Mouse (Mus musculus) hindbrain, embryonic 13.5 days (tissue): ENCODE results near the gene Abhd10. TPM values are rescaled to one million over a fixed set of nuclear protein-coding genes. Genes with fewer than 3 reads are reported as not detected.

Source experiments
- ATAC-seq: fragments of 200-750 bp; cut with Nextera tagmentation; 2 replicates; pipeline ENCODE4 v1.8.0; 2017; ENCODE audit warnings: moderate TSS enrichment; ENCODE audit not compliant: low FRiP score
- H3K27ac ChIP-seq: fragments of 300-500 bp; sonication (generic); 2 replicates; pipeline ENCODE4 v1.5.1; 2015; ENCODE audit warnings: inconsistent platforms, mild to moderate bottlenecking, moderate library complexity
- H3K27me3 ChIP-seq: fragments of 300-500 bp; sonication (generic); 2 replicates; pipeline ENCODE4 v1.6.1; 2015; ENCODE audit warnings: mild to moderate bottlenecking, inconsistent platforms
- H3K36me3 ChIP-seq: fragments of 300-500 bp; sonication (generic); 2 replicates; pipeline ENCODE4 v1.6.1; 2015; ENCODE audit warnings: mild to moderate bottlenecking, inconsistent platforms
- H3K4me1 ChIP-seq: fragments of 300-500 bp; sonication (generic); replicated peaks from 2 replicates; pipeline ENCODE4 v1.6.1; 2015; ENCODE audit warnings: inconsistent platforms
- H3K4me2 ChIP-seq: fragments of 300-500 bp; sonication (generic); 2 replicates; pipeline ENCODE4 v1.6.1; 2015; ENCODE audit warnings: inconsistent platforms, mild to moderate bottlenecking, moderate library complexity
- H3K4me3 ChIP-seq: fragments of 300-500 bp; sonication (generic); 2 replicates; pipeline ENCODE4 v1.5.1; 2015; ENCODE audit warnings: mild to moderate bottlenecking, inconsistent platforms
- H3K9ac ChIP-seq: fragments of 300-500 bp; sonication (generic); 2 replicates; pipeline ENCODE4 v1.6.1; 2015; ENCODE audit warnings: mild to moderate bottlenecking, inconsistent platforms
- H3K9me3 ChIP-seq: fragments of 300-500 bp; sonication (generic); 2 replicates; pipeline ENCODE4 v1.6.1; 2016; ENCODE audit warnings: inconsistent platforms
- WGBS: fragments of 180-500 bp; shearing (Covaris S2); methylation state at CpG from one replicate; pipeline ENCODE4 v1.1.7; 2015; 5-methylcytosine and 5-hydroxymethylcytosine counted together
- polyA plus RNA-seq: library from polyadenylated mRNA; unstranded; fragments of >200 nt; fragmentation: Nextera tagmentation; extraction: Ambion mirVana; gene quantifications from 2 replicates; pipeline ENCODE4 v1.2.1, GENCODE M21; 2015

Gene Abhd10
- polyA plus RNA-seq, 1 experiment from 2014 or later: 41.2 TPM

- H3K4me3 ChIP-seq: peak overlapping the region; percentile 67
- peak; percentile 45 for ATAC-seq
- H3K27ac ChIP-seq: peak overlapping the region; percentile 98
- 26% methylated on average over 6 of the region's 6 CpGs for WGBS
- no peaks in the 10 kb centered on the region for H3K9me3 ChIP-seq
- H3K4me1 ChIP-seq: peaks cover 53% of the 10 kb centered on the region
- H3K4me2 ChIP-seq: peak overlapping the region; percentile 88
- H3K27me3 ChIP-seq: no peaks in the 10 kb centered on the region
- peaks cover 36% of the 10 kb centered on the region for H3K36me3 ChIP-seq
- peak overlapping the region; percentile 95 for H3K9ac ChIP-seq
Observed at GRCm38 (mm10) chr16:45723172-45723901, 19.4 kb downstream of the Abhd10 start.

- H3K27ac ChIP-seq: peak overlapping the region; percentile 98
- H3K27me3 ChIP-seq: no peaks in the 10 kb centered on the region
- H3K4me3 ChIP-seq: peak overlapping the region; percentile 67
- H3K9me3 ChIP-seq: no peaks in the 10 kb centered on the region
- 41% methylated on average over 3 of the region's 3 CpGs for WGBS
- peak overlapping the region; percentile 95 for H3K9ac ChIP-seq
- H3K4me1 ChIP-seq: peaks cover 53% of the 10 kb centered on the region
- no peak for ATAC-seq
- peak overlapping the region; percentile 88 for H3K4me2 ChIP-seq
- H3K36me3 ChIP-seq: peaks cover 39% of the 10 kb centered on the region
Observed at GRCm38 (mm10) chr16:45722460-45722951, 20.2 kb downstream of the Abhd10 start.

GRCm38 (mm10) chr16:45720022-45720630, 22.6 kb downstream of the Abhd10 start:
- WGBS: 88% methylated on average over 10 of the region's 10 CpGs
- peak overlapping the region; percentile 88 for H3K4me2 ChIP-seq
- H3K27me3 ChIP-seq: no peaks in the 10 kb centered on the region
- H3K9me3 ChIP-seq: no peaks in the 10 kb centered on the region
- H3K9ac ChIP-seq: 0 out of 2 replicates have a peak overlapping the region, but pooled peaks have one; percentile 49
- H3K27ac ChIP-seq: peak overlapping the region; percentile 15; the same call in 1 of the 2 replicates
- peaks cover 60% of the 10 kb centered on the region for H3K36me3 ChIP-seq
- H3K4me3 ChIP-seq: no peak overlapping the region
- no peak for ATAC-seq
- H3K4me1 ChIP-seq: peaks cover 46% of the 10 kb centered on the region

- H3K27ac ChIP-seq: no peak overlapping the region
- WGBS: 95% methylated on average over 4 of the region's 4 CpGs
Observed at GRCm38 (mm10) chr16:45718296-45718695, 24.5 kb downstream of the Abhd10 start.

GRCm38 (mm10) chr16:45714489-45715150, 28.1 kb downstream of the Abhd10 start:
- WGBS: 87% methylated on average over 5 of the region's 5 CpGs
- Histone ChIP-seq H3K9me3 (no peaks in the 10 kb centered on the region), H3K9ac (no peak overlapping the region), H3K27ac (no peak overlapping the region), H3K4me1 (peaks cover 31% of the 10 kb centered on the region), H3K27me3 (no peaks in the 10 kb centered on the region), H3K4me2 (no peak overlapping the region), H3K4me3 (no peak overlapping the region), H3K36me3 (peaks cover 83% of the 10 kb centered on the region)
- ATAC-seq: no peak

More at GRCm38 (mm10) chr16:45718296-45718695, 24.5 kb downstream of the Abhd10 start:
- no peak for ATAC-seq
- Histone ChIP-seq H3K9me3 (no peaks in the 10 kb centered on the region), H3K4me2 (no peak overlapping the region), H3K4me3 (no peak overlapping the region), H3K27me3 (no peaks in the 10 kb centered on the region), H3K4me1 (peaks cover 57% of the 10 kb centered on the region), H3K36me3 (peaks cover 76% of the 10 kb centered on the region), H3K9ac (no peak overlapping the region)

GRCm38 (mm10) chr16:45713878-45714277, 28.9 kb downstream of the Abhd10 start:
- no peak for ATAC-seq
- Histone ChIP-seq H3K4me3 (no peak overlapping the region), H3K36me3 (peaks cover 80% of the 10 kb centered on the region), H3K4me1 (peaks cover 24% of the 10 kb centered on the region), H3K4me2 (no peak overlapping the region), H3K27ac (no peak overlapping the region), H3K9me3 (no peaks in the 10 kb centered on the region), H3K27me3 (no peaks in the 10 kb centered on the region), H3K9ac (no peak overlapping the region)
- 81% methylated on average over 1 of the region's 1 CpGs for WGBS

GRCm38 (mm10) chr16:45713261-45713660, 29.5 kb downstream of the Abhd10 start:
- Histone ChIP-seq H3K36me3 (peaks cover 75% of the 10 kb centered on the region), H3K9me3 (no peaks in the 10 kb centered on the region), H3K27me3 (no peaks in the 10 kb centered on the region), H3K4me2 (no peak overlapping the region), H3K27ac (no peak overlapping the region), H3K9ac (no peak overlapping the region), H3K4me1 (peaks cover 24% of the 10 kb centered on the region), H3K4me3 (no peak overlapping the region)
- ATAC-seq: no peak
- WGBS: 53% methylated on average over 5 of the region's 5 CpGs

GRCm38 (mm10) chr16:45711263-45711662, 31.5 kb downstream of the Abhd10 start:
- peaks cover 58% of the 10 kb centered on the region for H3K36me3 ChIP-seq

GRCm38 (mm10) chr16:45699301-45699700, 43.5 kb downstream of the Abhd10 start:
- 88% methylated on average over 5 of the region's 5 CpGs for WGBS
- H3K27me3 ChIP-seq: no peaks in the 10 kb centered on the region
- ATAC-seq: no peak

More at GRCm38 (mm10) chr16:45711263-45711662, 31.5 kb downstream of the Abhd10 start:
- H3K4me2 ChIP-seq: no peak overlapping the region
- H3K4me1 ChIP-seq: peaks cover 24% of the 10 kb centered on the region
- no peak overlapping the region for H3K4me3 ChIP-seq
- H3K27ac ChIP-seq: no peak overlapping the region
- ATAC-seq: peak; percentile 19; the same call in 1 of the 2 replicates
- no peaks in the 10 kb centered on the region for H3K27me3 ChIP-seq
- WGBS: 66% methylated on average over 7 of the region's 7 CpGs
- no peaks in the 10 kb centered on the region for H3K9me3 ChIP-seq
- H3K9ac ChIP-seq: no peak overlapping the region

GRCm38 (mm10) chr16:45697996-45698395, 44.8 kb downstream of the Abhd10 start:
- peak; percentile 76 for ATAC-seq

More at GRCm38 (mm10) chr16:45699301-45699700, 43.5 kb downstream of the Abhd10 start:
- Histone ChIP-seq H3K9me3 (no peaks in the 10 kb centered on the region), H3K4me1 (peaks cover 7% of the 10 kb centered on the region), H3K4me2 (no peak overlapping the region), H3K9ac (no peak overlapping the region), H3K4me3 (no peak overlapping the region), H3K36me3 (no peaks in the 10 kb centered on the region), H3K27ac (no peak overlapping the region)

GRCm38 (mm10) chr16:45695445-45696160, 47.2 kb downstream of the Abhd10 start:
- 68% methylated on average over 9 of the region's 9 CpGs for WGBS
- ATAC-seq: no peak
- Histone ChIP-seq H3K36me3 (no peaks in the 10 kb centered on the region), H3K4me1 (peaks cover 8% of the 10 kb centered on the region), H3K27ac (no peak overlapping the region), H3K27me3 (no peaks in the 10 kb centered on the region), H3K9ac (no peak overlapping the region), H3K4me3 (no peak overlapping the region), H3K9me3 (no peaks in the 10 kb centered on the region), H3K4me2 (no peak overlapping the region)

More at GRCm38 (mm10) chr16:45697996-45698395, 44.8 kb downstream of the Abhd10 start:
- 56% methylated on average over 6 of the region's 6 CpGs for WGBS
- Histone ChIP-seq H3K4me1 (peaks cover 7% of the 10 kb centered on the region), H3K27ac (no peak overlapping the region), H3K36me3 (no peaks in the 10 kb centered on the region), H3K9ac (no peak overlapping the region), H3K27me3 (no peaks in the 10 kb centered on the region), H3K4me2 (no peak overlapping the region), H3K4me3 (no peak overlapping the region), H3K9me3 (no peaks in the 10 kb centered on the region)
